Mouse (Mus musculus): ENCODE results near the gene Dtd2. TPM values are rescaled to one million over a fixed set of nuclear protein-coding genes. Genes with fewer than 3 reads are reported as not detected.

Dtd2 gene
- polyA plus RNA-seq, 1 experiment: 9.1 TPM

DNA sequence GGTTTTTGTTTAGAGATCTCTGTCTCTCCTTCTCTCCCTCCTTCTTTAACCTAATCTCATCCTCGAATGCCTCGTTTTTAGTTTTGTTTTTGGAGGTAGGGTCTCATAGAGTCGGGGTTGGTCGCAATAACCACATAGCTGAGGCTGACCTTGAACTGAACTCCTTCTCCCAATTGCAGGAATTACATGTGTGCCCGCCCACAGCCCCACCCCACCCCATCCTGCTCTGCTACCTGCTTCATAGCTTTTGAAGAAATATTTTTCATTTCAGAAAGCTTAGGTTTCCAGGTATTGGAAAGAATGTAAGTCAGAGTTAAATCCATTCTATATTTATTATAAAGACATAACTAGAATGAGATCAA is 313 bp upstream of the Dtd2 start:
- TF ChIP-seq CTCF (IDR thresholded peaks at IDR 0.05; ENCODE audit: control insufficient read depth, insufficient read depth, insufficient replicate concordance, low read depth, low read length) (no peak), POLR2A (IDR thresholded peaks at IDR 0.05; ENCODE audit: control insufficient read depth, low read depth, low read length) (no peak)
- H3K27ac ChIP-seq (ENCODE audit: control insufficient read depth, insufficient read depth, low read depth, low read length): peak overlapping the region; percentile 7; the same call in 1 of the 2 replicates

DNA sequence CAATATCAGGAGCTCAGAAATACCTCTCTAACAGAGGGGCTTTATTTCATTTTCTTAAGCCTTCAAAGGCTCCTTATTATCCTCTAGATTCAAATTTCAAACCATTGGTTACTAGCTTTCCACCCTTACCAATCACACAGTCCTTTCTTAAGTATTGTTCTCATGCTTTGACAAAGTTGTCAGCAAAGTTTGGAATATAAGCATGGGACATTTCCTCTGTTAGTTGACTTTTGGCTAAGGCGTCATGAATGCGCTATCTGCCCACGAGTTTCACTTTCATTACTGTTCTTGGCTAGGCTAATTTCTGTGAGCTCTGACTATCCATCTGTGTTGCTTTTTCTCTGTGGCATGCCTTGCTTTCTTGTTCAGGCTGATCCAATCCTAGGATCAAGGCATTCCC is 3.6 kb downstream of the Dtd2 start:
- H3K4me3 ChIP-seq (ENCODE audit: control insufficient read depth, low read depth, low read length): no peak overlapping the region
- no peaks in the 10 kb centered on the region; the same call in 1 of the 2 replicates for H3K36me3 ChIP-seq (ENCODE audit: control insufficient read depth, insufficient read depth, low read length)
- H3K27ac ChIP-seq (ENCODE audit: control insufficient read depth, insufficient read depth, low read depth, low read length): no peak overlapping the region
- no peaks in the 10 kb centered on the region for H3K27me3 ChIP-seq (ENCODE audit: control insufficient read depth, insufficient read depth, low read length)
- H3K4me1 ChIP-seq (ENCODE audit: control insufficient read depth, insufficient read depth, low read length): no peaks in the 10 kb centered on the region; the same call in 1 of the 2 replicates
- TF ChIP-seq CTCF (IDR thresholded peaks at IDR 0.05; ENCODE audit: control insufficient read depth, insufficient read depth, insufficient replicate concordance, low read depth, low read length) (no peak), POLR2A (IDR thresholded peaks at IDR 0.05; ENCODE audit: control insufficient read depth, low read depth, low read length) (no peak)

More for the DNA sequence above, 313 bp upstream of the Dtd2 start:
- Histone ChIP-seq H3K27me3 (ENCODE audit: control insufficient read depth, insufficient read depth, low read length) (no peaks in the 10 kb centered on the region), H3K4me1 (ENCODE audit: control insufficient read depth, insufficient read depth, low read length) (no peaks in the 10 kb centered on the region; the same call in 1 of the 2 replicates), H3K4me3 (ENCODE audit: control insufficient read depth, low read depth, low read length) (peak overlapping the region; percentile 88), H3K36me3 (ENCODE audit: control insufficient read depth, insufficient read depth, low read length) (no peaks in the 10 kb centered on the region)

DNA sequence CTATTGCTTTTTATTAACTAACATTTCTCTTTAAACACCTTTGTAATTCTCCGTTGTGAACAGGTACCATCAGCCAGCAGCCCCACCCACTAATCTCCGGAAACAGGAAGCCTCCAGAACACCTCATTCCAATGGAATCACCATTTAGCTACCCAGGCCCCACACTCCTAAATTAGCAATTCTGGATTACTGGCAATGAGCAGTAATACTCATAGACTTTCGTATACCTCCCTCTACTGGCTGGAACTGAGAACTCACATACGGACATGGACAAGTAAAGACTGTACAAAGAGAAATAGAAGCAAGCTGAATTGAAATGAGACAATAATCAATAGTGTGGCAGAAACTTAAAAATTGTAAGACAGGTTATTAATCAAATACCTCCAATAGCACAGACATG is 4.8 kb downstream of the Dtd2 start:
- Histone ChIP-seq H3K27ac (ENCODE audit: control insufficient read depth, insufficient read depth, low read depth, low read length) (no peak overlapping the region), H3K27me3 (ENCODE audit: control insufficient read depth, insufficient read depth, low read length) (no peaks in the 10 kb centered on the region), H3K4me3 (ENCODE audit: control insufficient read depth, low read depth, low read length) (no peak overlapping the region), H3K4me1 (ENCODE audit: control insufficient read depth, insufficient read depth, low read length) (no peaks in the 10 kb centered on the region; the same call in 1 of the 2 replicates), H3K36me3 (ENCODE audit: control insufficient read depth, insufficient read depth, low read length) (no peaks in the 10 kb centered on the region; the same call in 1 of the 2 replicates)
- TF ChIP-seq CTCF (IDR thresholded peaks at IDR 0.05; ENCODE audit: control insufficient read depth, insufficient read depth, insufficient replicate concordance, low read depth, low read length) (no peak), POLR2A (IDR thresholded peaks at IDR 0.05; ENCODE audit: control insufficient read depth, low read depth, low read length) (no peak)

DNA sequence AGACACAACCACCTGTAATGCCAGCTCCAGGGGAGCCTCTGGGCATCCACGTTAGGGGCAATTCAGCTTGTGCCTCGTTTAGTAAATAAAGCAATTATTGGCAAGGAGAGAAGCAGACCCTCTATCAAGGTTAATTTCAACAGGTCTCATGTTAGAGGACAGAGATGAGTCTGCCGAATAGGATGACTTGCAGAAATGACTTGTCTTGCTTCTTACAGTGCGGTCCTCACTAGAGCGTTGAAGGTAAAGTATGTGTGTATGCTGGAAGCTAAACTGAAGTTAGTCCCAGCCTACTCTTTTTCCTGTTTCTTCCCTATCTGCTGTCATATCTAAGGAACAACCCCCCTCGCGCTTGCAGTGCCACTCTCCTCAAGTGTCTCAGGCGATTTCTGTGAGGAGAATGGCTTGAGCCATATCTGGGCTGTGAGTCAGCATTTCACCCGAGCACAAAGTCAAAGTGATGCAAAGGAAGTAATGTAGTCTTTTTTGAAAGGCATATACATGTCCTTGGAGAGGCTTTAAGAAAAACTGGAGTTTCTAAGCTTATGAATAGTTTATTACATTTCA is 7.9 kb downstream of the Dtd2 start:
- Histone ChIP-seq H3K4me3 (ENCODE audit: control insufficient read depth, low read depth, low read length) (no peak overlapping the region), H3K27me3 (ENCODE audit: control insufficient read depth, insufficient read depth, low read length) (no peaks in the 10 kb centered on the region), H3K4me1 (ENCODE audit: control insufficient read depth, insufficient read depth, low read length) (no peaks in the 10 kb centered on the region), H3K27ac (ENCODE audit: control insufficient read depth, insufficient read depth, low read depth, low read length) (no peak overlapping the region), H3K36me3 (ENCODE audit: control insufficient read depth, insufficient read depth, low read length) (no peaks in the 10 kb centered on the region; the same call in 1 of the 2 replicates)
- no peak for TF ChIP-seq POLR2A (IDR thresholded peaks at IDR 0.05; ENCODE audit: control insufficient read depth, low read depth, low read length)
- no peak for TF ChIP-seq CTCF (IDR thresholded peaks at IDR 0.05; ENCODE audit: control insufficient read depth, insufficient read depth, insufficient replicate concordance, low read depth, low read length)

DNA sequence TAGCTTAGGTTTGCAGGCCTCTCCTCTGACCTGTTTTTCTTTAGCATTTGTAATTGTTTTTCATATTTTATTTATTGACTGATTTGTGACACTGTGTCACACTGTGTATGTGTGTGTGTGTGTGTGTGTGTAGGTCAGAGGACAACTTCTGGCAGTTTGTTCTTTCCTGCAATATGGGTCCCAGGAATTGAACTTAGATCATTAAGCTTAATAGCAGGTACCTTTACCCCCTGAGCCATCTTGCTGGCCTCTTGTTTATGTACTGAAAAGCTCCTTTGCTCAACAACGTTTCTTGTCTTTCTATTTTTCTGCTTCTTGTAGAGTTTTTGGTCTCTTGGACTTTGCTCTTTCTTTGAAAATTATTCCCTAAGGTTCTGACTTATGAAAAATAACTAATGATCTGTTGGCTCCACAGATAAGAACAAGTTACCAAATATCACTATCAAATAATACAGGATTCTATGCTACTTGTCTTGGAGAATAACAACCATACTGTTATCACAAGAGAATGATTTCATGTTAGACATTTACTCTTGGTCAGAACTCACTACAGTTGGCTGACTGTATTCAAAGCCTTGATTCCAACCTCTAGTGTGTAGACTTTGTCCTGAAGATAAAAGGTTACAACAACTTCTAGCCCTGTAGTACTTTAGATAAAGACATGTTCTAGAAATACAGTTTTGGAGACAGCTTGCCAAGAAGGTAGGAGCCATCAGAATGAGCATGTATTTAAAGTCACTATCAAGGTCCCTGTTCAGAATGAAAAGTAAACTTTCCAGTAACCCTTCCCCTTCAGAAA is 10.4 kb downstream of the Dtd2 start:
- Histone ChIP-seq H3K27me3 (ENCODE audit: control insufficient read depth, insufficient read depth, low read length) (no peaks in the 10 kb centered on the region), H3K27ac (ENCODE audit: control insufficient read depth, insufficient read depth, low read depth, low read length) (no peak overlapping the region), H3K4me3 (ENCODE audit: control insufficient read depth, low read depth, low read length) (no peak overlapping the region), H3K36me3 (ENCODE audit: control insufficient read depth, insufficient read depth, low read length) (no peaks in the 10 kb centered on the region; the same call in 1 of the 2 replicates), H3K4me1 (ENCODE audit: control insufficient read depth, insufficient read depth, low read length) (no peaks in the 10 kb centered on the region)
- TF ChIP-seq CTCF (IDR thresholded peaks at IDR 0.05; ENCODE audit: control insufficient read depth, insufficient read depth, insufficient replicate concordance, low read depth, low read length): no peak
- TF ChIP-seq POLR2A (IDR thresholded peaks at IDR 0.05; ENCODE audit: control insufficient read depth, low read depth, low read length): no peak

DNA sequence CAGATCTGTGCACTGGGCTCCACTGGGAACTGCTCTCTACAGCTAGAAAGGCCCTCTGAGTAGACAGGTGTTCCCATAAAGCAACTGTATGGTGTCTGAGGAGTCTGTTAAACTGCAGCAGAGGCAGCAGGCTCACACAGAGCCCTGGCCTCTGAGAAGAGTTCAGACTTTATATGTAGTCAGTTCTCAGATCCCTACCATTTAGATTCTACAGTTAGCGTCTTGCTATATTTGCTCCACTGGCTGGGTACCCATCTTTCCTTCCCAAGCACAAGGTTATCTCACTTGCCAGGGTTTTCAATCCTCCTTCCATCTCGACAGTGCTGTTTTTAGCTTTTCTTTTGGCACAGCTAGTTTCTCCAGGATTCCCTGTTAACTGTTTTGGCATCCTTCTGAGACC is 15.7 kb downstream of the Dtd2 start:
- H3K27ac ChIP-seq (ENCODE audit: control insufficient read depth, insufficient read depth, low read depth, low read length): no peak overlapping the region
- no peaks in the 10 kb centered on the region for H3K36me3 ChIP-seq (ENCODE audit: control insufficient read depth, insufficient read depth, low read length)
- no peak overlapping the region for H3K4me3 ChIP-seq (ENCODE audit: control insufficient read depth, low read depth, low read length)
- H3K27me3 ChIP-seq (ENCODE audit: control insufficient read depth, insufficient read depth, low read length): no peaks in the 10 kb centered on the region
- no peak for TF ChIP-seq POLR2A (IDR thresholded peaks at IDR 0.05; ENCODE audit: control insufficient read depth, low read depth, low read length)
- no peak for TF ChIP-seq CTCF (IDR thresholded peaks at IDR 0.05; ENCODE audit: control insufficient read depth, insufficient read depth, insufficient replicate concordance, low read depth, low read length)
- no peaks in the 10 kb centered on the region for H3K4me1 ChIP-seq (ENCODE audit: control insufficient read depth, insufficient read depth, low read length)

DNA sequence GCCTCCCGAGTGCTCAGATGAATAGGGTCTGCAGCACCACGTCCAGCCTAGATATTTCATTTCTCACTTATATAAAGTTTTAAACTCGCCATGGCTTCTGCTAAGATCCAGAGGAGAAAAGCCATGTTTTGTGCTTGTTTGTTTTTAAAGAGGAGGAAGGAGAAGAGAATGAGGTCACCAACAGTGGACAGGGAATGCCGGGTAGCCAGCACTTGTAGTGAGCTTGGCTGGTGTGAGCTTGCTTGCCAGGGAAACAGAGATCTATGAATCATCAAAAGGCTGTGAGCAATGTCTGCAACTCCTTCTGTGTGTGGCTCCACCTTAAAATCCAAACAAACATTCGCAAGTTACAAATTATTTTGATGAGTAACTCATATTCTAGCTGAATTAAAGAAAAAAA is 17.8 kb downstream of the Dtd2 start:
- Histone ChIP-seq H3K4me3 (ENCODE audit: control insufficient read depth, low read depth, low read length) (no peak overlapping the region), H3K27me3 (ENCODE audit: control insufficient read depth, insufficient read depth, low read length) (no peaks in the 10 kb centered on the region), H3K36me3 (ENCODE audit: control insufficient read depth, insufficient read depth, low read length) (no peaks in the 10 kb centered on the region), H3K4me1 (ENCODE audit: control insufficient read depth, insufficient read depth, low read length) (no peaks in the 10 kb centered on the region), H3K27ac (ENCODE audit: control insufficient read depth, insufficient read depth, low read depth, low read length) (no peak overlapping the region)
- TF ChIP-seq CTCF (IDR thresholded peaks at IDR 0.05; ENCODE audit: control insufficient read depth, insufficient read depth, insufficient replicate concordance, low read depth, low read length) (no peak), POLR2A (IDR thresholded peaks at IDR 0.05; ENCODE audit: control insufficient read depth, low read depth, low read length) (no peak)

Measured in testis, adult 2 months (tissue).